Mouse (Mus musculus) spleen, adult 18-20 months (tissue): ENCODE measurements around the gene Atg4a.

Source experiments
- DNase-seq, 2 experiments: peaks; one replicate each; pipeline ENCODE4 v3.0.0; 2022; ENCODE audit warnings: mixed read lengths in 2 of 2

The Atg4a gene

DNA sequence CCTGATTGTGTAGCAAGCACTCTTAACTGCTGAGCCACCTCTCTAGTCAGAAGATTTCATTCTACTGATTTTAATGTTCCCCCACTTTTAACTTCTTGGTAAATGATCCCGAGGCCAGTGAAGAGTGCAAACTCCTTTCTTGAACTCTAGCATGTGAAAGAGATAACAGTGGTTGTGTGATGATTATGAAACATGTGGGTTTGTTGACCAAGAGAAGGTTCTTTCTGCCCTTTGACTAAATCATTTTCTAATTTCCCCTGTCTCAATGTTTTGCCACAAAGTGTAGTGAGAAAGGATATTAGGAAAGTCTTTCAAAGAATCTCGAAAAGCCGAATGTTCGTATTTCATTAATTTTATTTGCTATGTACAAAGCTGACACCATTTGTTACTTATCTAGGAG is 208.4 kb downstream of the Atg4a start:
- no peak for DNase-seq

- no peak for DNase-seq
Measured at GRCm38 (mm10) chrX:141175353-141175752, 218.6 kb downstream of the Atg4a start.

GRCm38 (mm10) chrX:141195036-141195435 is 238.3 kb downstream of the Atg4a start:
- no peak for DNase-seq

DNA sequence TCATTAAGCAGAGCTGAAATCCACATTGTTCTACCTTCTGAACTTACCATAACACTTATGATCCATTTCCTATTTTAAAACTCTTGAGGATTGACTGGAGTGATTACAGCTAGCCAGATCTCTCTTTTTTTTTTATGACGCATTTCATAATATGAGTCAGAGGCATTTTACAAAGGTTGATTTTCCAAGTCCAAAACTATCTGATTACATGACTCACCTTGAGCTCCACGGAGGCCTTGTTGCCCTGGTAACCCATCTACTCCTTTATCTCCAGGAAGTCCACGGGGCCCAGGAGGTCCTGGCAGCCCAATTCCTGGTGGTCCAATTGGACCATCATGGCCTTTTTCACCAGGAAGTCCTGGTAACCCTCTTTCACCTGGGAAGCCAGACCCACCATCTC is 242.3 kb downstream of the Atg4a start:
- DNase-seq, result no peak

- DNase-seq, result no peak
Measured at GRCm38 (mm10) chrX:141212802-141213201, 256.1 kb downstream of the Atg4a start.
